Mouse (Mus musculus) liver, embryonic 12.5 days (tissue): ENCODE results near the gene Car15. TPM values are rescaled to one million over a fixed set of nuclear protein-coding genes. Genes with fewer than 3 reads are reported as not detected.

Experiments used
- ATAC-seq: fragments of 200-750 bp; cut with Nextera tagmentation; 2 replicates; pipeline ENCODE4 v1.8.0; 2017; ENCODE audit warnings: moderate number of reproducible peaks, mild to moderate bottlenecking, moderate library complexity
- H3K27ac ChIP-seq: fragments of 300-500 bp; sonication (generic); 2 replicates; pipeline ENCODE4 v1.5.1; 2016; ENCODE audit warnings: mild to moderate bottlenecking
- H3K27me3 ChIP-seq: fragments of 300-500 bp; sonication (generic); replicated peaks from 2 replicates; pipeline ENCODE4 v1.6.1; 2016; ENCODE audit warnings: mild to moderate bottlenecking, moderate library complexity
- H3K36me3 ChIP-seq: fragments of 300-500 bp; sonication (generic); 2 replicates; pipeline ENCODE4 v1.6.1; 2016; ENCODE audit warnings: mild to moderate bottlenecking, moderate library complexity
- H3K4me1 ChIP-seq: fragments of 300-500 bp; sonication (generic); 2 replicates; pipeline ENCODE4 v1.6.1; 2016
- H3K4me2 ChIP-seq: fragments of 300-500 bp; sonication (generic); 2 replicates; pipeline ENCODE4 v1.6.1; 2016; ENCODE audit warnings: mild to moderate bottlenecking, moderate library complexity
- H3K4me3 ChIP-seq: fragments of 300-500 bp; sonication (generic); 2 replicates; pipeline ENCODE4 v1.5.1; 2016; ENCODE audit warnings: mild to moderate bottlenecking, moderate library complexity
- H3K9ac ChIP-seq: fragments of 300-500 bp; sonication (generic); 2 replicates; pipeline ENCODE4 v1.6.1; 2016; ENCODE audit warnings: mild to moderate bottlenecking, moderate library complexity
- H3K9me3 ChIP-seq: fragments of 300-500 bp; sonication (generic); replicated peaks from 2 replicates; pipeline ENCODE4 v1.6.1; 2016; ENCODE audit warnings: mild to moderate bottlenecking, moderate library complexity
- WGBS: fragments of 180-500 bp; shearing (Covaris S2); methylation state at CpG from one replicate; pipeline ENCODE4 v1.1.7; 2016; ENCODE audit not compliant: insufficient replicate concordance; 5-methylcytosine and 5-hydroxymethylcytosine counted together
- polyA plus RNA-seq: library from polyadenylated mRNA; unstranded; fragments of >200 nt; fragmentation: Nextera tagmentation; extraction: Ambion mirVana; gene quantifications from 2 replicates; pipeline ENCODE4 v1.2.1, GENCODE M21; 2016

Car15 gene
- polyA plus RNA-seq, 1 experiment from 2014 or later = 0.58 TPM

GRCm38 (mm10) chr16:17807192-17808009, 30.8 kb downstream of the Car15 start:
- WGBS = 4% methylated on average over 73 of the region's 73 CpGs
- H3K9me3 ChIP-seq = no peaks in the 10 kb centered on the region
- H3K4me3 ChIP-seq = peak overlapping the region; percentile 57
- H3K27me3 ChIP-seq = peaks cover 99% of the 10 kb centered on the region
- H3K4me2 ChIP-seq = peak overlapping the region; percentile 85
- peak; percentile 68 for ATAC-seq
- H3K36me3 ChIP-seq = no peaks in the 10 kb centered on the region
- H3K4me1 ChIP-seq = peaks cover 42% of the 10 kb centered on the region
- peak overlapping the region; percentile 65 for H3K9ac ChIP-seq
- H3K27ac ChIP-seq = peak overlapping the region; percentile 30; the same call in 1 of the 2 replicates

GRCm38 (mm10) chr16:17806581-17807191, 31.5 kb downstream of the Car15 start:
- H3K4me3 ChIP-seq = peak overlapping the region; percentile 57
- H3K9me3 ChIP-seq = no peaks in the 10 kb centered on the region
- 5% methylated on average over 50 of the region's 50 CpGs for WGBS
- no peak for ATAC-seq
- H3K27me3 ChIP-seq = peaks cover 99% of the 10 kb centered on the region
- H3K4me2 ChIP-seq = peak overlapping the region; percentile 85
- H3K9ac ChIP-seq = peak overlapping the region; percentile 65
- H3K36me3 ChIP-seq = no peaks in the 10 kb centered on the region
- peaks cover 42% of the 10 kb centered on the region for H3K4me1 ChIP-seq
- H3K27ac ChIP-seq = peak overlapping the region; percentile 30; the same call in 1 of the 2 replicates

- Histone ChIP-seq H3K9me3 (no peaks in the 10 kb centered on the region), H3K4me1 (peaks cover 42% of the 10 kb centered on the region), H3K4me3 (no peak overlapping the region), H3K4me2 (peak overlapping the region; percentile 65), H3K27me3 (peaks cover 99% of the 10 kb centered on the region), H3K9ac (no peak overlapping the region), H3K27ac (no peak overlapping the region), H3K36me3 (no peaks in the 10 kb centered on the region)
- no peak for ATAC-seq
- 16% methylated on average over 7 of the region's 7 CpGs for WGBS
These were observed 33.2 kb downstream of the Car15 start for GRCm38 (mm10) chr16:17804982-17805381.

- Histone ChIP-seq H3K4me2 (peak overlapping the region; percentile 65), H3K4me3 (peak overlapping the region; percentile 42), H3K27me3 (peaks cover 99% of the 10 kb centered on the region), H3K9ac (no peak overlapping the region), H3K27ac (no peak overlapping the region), H3K9me3 (no peaks in the 10 kb centered on the region), H3K4me1 (peaks cover 42% of the 10 kb centered on the region), H3K36me3 (no peaks in the 10 kb centered on the region)
- 3% methylated on average over 33 of the region's 33 CpGs for WGBS
- peak; percentile 49; the same call in 1 of the 2 replicates for ATAC-seq
These were observed 33.7 kb downstream of the Car15 start for GRCm38 (mm10) chr16:17804449-17804912.

GRCm38 (mm10) chr16:17803675-17804448, 34.3 kb downstream of the Car15 start:
- 13% methylated on average over 33 of the region's 33 CpGs for WGBS
- Histone ChIP-seq H3K9ac (no peak overlapping the region), H3K27me3 (peaks cover 99% of the 10 kb centered on the region), H3K9me3 (no peaks in the 10 kb centered on the region), H3K27ac (no peak overlapping the region), H3K4me1 (peaks cover 42% of the 10 kb centered on the region), H3K4me2 (peak overlapping the region; percentile 65), H3K4me3 (peak overlapping the region; percentile 42), H3K36me3 (no peaks in the 10 kb centered on the region)
- ATAC-seq = no peak; the same call in 1 of the 2 replicates

GRCm38 (mm10) chr16:17802839-17803674, 35.1 kb downstream of the Car15 start:
- Histone ChIP-seq H3K9ac (no peak overlapping the region; the same call in 1 of the 2 replicates), H3K4me2 (peak overlapping the region; percentile 57), H3K27me3 (peaks cover 100% of the 10 kb centered on the region), H3K27ac (no peak overlapping the region), H3K9me3 (no peaks in the 10 kb centered on the region), H3K4me3 (peak overlapping the region; percentile 31), H3K4me1 (peaks cover 42% of the 10 kb centered on the region), H3K36me3 (no peaks in the 10 kb centered on the region)
- no peak for ATAC-seq
- WGBS = 5% methylated on average over 83 of the region's 83 CpGs

- H3K4me3 ChIP-seq = peak overlapping the region; percentile 31
- H3K4me1 ChIP-seq = peaks cover 37% of the 10 kb centered on the region
- H3K27ac ChIP-seq = no peak overlapping the region
- no peak for ATAC-seq
- H3K36me3 ChIP-seq = no peaks in the 10 kb centered on the region
- 16% methylated on average over 18 of the region's 18 CpGs for WGBS
- no peak overlapping the region; the same call in 1 of the 2 replicates for H3K9ac ChIP-seq
- H3K27me3 ChIP-seq = peaks cover 100% of the 10 kb centered on the region
- H3K4me2 ChIP-seq = peak overlapping the region; percentile 57
- no peaks in the 10 kb centered on the region for H3K9me3 ChIP-seq
These were observed 35.7 kb downstream of the Car15 start for GRCm38 (mm10) chr16:17802456-17802838.

- Histone ChIP-seq H3K27me3 (peaks cover 100% of the 10 kb centered on the region), H3K36me3 (no peaks in the 10 kb centered on the region), H3K4me1 (peaks cover 37% of the 10 kb centered on the region), H3K9ac (no peak overlapping the region), H3K9me3 (no peaks in the 10 kb centered on the region), H3K27ac (no peak overlapping the region), H3K4me2 (no peak overlapping the region), H3K4me3 (no peak overlapping the region)
- 9% methylated on average over 7 of the region's 7 CpGs for WGBS
- ATAC-seq = no peak
These were observed 36.2 kb downstream of the Car15 start for GRCm38 (mm10) chr16:17801777-17802455.

GRCm38 (mm10) chr16:17799584-17799983, 38.6 kb downstream of the Car15 start:
- Histone ChIP-seq H3K27ac (no peak overlapping the region), H3K27me3 (peaks cover 100% of the 10 kb centered on the region), H3K9me3 (no peaks in the 10 kb centered on the region), H3K9ac (no peak overlapping the region), H3K36me3 (no peaks in the 10 kb centered on the region), H3K4me3 (no peak overlapping the region), H3K4me2 (no peak overlapping the region), H3K4me1 (peaks cover 31% of the 10 kb centered on the region)
- no peak for ATAC-seq

- peak overlapping the region; percentile 52 for H3K4me3 ChIP-seq
- no peak for ATAC-seq
- H3K4me1 ChIP-seq = peaks cover 22% of the 10 kb centered on the region
- H3K27ac ChIP-seq = peak overlapping the region; percentile 36; the same call in 1 of the 2 replicates
- peak overlapping the region; percentile 55; the same call in 1 of the 2 replicates for H3K9ac ChIP-seq
- no peaks in the 10 kb centered on the region for H3K9me3 ChIP-seq
- 5% methylated on average over 40 of the region's 45 CpGs for WGBS
- H3K27me3 ChIP-seq = peaks cover 98% of the 10 kb centered on the region
- H3K36me3 ChIP-seq = 0 out of 2 replicates have a peak, but pooled peaks cover under 1% of the 10 kb centered on the region
- H3K4me2 ChIP-seq = peak overlapping the region; percentile 60
These were observed 39.6 kb downstream of the Car15 start for GRCm38 (mm10) chr16:17798321-17799180.
